Mouse (Mus musculus) layer of hippocampus, adult 2 months (tissue): ENCODE results near the gene Rps26. TPM values are rescaled to one million over a fixed set of nuclear protein-coding genes. Genes with fewer than 3 reads are reported as not detected.

Experiments used
- DNase-seq, 2 experiments: peaks; one replicate each; pipeline ENCODE4 v3.0.0; 2022; ENCODE audit warnings: low spot score in 2 of 2
- H3K27ac ChIP-seq: fragments of 200-600 bp; 2 replicates; pipeline ENCODE4 v1.8.1; 2022
- H3K4me3 ChIP-seq: fragments of 200-600 bp; 2 replicates; pipeline ENCODE4 v1.8.1; 2022; ENCODE audit warnings: mild to moderate bottlenecking
- CTCF ChIP-seq: fragments of 200-600 bp; conservative IDR thresholded peaks from 2 replicates; pipeline ENCODE4 v1.8.1; 2022; ENCODE audit warnings: antibody characterized with exemption, mild to moderate bottlenecking, moderate library complexity
- total RNA-seq, 2 experiments: library from RNA; stranded (reverse); gene quantifications; 2 replicates each; pipeline ENCODE4 v1.2.3; 2021

Gene Rps26
- total RNA-seq, 2 experiments from 2014 or later = 283 to 303 TPM

DNA sequence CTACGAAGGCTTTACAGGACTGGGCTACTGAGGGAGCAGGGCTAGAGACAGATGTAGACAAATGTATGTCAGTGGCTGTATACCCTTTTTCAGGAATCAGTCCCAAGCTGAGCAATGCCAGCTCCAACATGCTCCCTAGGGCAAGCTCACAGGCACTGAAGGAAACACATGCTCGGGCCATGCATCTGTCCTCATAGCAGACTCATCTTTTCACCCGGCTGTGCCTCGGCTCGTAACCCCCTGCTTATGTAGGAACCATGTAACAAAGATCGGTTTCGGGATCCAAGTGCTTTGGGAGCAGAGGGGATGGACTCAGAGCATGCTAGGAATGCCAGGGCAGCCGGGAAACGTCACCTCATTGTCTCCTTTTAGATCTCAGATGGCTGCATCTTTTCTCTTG, 32.9 kb upstream of the Rps26 start:
- no peak for TF ChIP-seq CTCF
- no peak overlapping the region for H3K27ac ChIP-seq
- DNase-seq = no peak
- H3K4me3 ChIP-seq = no peak overlapping the region

DNA sequence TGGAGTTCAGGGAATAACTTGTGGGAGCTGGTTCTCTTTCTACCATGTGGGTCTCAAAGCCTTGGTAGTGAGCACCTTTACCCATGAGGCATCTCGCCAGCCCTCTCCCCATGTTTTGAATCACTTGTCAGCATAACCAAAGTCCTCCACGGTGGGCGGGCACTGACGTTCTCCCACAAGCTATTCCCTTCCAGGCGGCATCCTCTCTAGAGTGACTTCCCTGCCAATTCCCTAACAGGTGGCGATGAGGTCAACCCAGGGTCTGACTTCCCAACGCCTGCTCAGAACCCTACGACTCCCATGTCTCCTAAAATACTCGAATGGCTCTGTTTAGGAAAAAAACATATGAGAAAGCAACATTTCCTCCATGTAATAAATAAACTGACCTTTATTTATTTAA, 31.3 kb upstream of the Rps26 start:
- no peak overlapping the region for H3K27ac ChIP-seq
- no peak overlapping the region for H3K4me3 ChIP-seq
- TF ChIP-seq CTCF = no peak
- no peak for DNase-seq

DNA sequence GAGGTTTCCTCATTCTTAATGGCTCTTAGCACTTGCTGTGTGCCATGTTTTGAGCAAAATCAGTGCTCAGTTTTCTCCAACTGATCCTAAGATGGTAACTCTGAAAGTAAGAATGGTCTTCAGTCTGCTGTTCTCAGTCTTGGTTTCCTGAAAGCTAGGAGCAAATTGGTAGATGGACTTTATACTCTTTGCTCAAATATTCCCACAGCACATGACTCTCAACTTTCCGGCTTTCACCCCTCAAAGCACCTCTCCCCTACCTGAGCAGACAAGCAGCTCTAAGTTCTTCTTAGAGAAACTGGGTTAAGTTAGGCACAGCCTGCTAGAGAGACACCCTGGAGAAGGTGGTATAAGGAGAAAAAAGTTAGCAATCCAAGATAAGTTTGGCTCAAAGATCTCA, 30.2 kb upstream of the Rps26 start:
- no peak for DNase-seq
- no peak overlapping the region for H3K4me3 ChIP-seq
- H3K27ac ChIP-seq = no peak overlapping the region
- TF ChIP-seq CTCF = no peak

DNA sequence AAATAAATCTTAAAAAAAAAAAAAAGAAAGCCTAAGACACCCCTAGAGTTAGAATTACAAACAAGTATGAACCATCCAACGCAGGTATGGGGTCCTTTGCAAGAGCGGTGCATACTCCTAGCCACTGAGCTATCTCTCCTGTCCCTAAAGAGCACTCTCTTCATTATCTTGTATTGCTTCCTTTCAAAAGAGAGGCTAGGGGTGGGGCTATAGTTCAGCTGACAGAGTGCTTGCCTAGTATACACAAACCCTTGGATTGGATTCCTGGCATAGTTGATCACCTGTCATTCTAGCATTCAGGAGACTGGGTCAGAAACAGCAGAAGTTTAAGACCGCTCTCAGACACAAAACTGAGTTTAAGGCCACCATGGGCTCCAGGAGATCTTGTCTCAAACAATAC, 28.7 kb upstream of the Rps26 start:
- no peak overlapping the region for H3K4me3 ChIP-seq
- DNase-seq = no peak
- TF ChIP-seq CTCF = no peak
- H3K27ac ChIP-seq = no peak overlapping the region

DNA sequence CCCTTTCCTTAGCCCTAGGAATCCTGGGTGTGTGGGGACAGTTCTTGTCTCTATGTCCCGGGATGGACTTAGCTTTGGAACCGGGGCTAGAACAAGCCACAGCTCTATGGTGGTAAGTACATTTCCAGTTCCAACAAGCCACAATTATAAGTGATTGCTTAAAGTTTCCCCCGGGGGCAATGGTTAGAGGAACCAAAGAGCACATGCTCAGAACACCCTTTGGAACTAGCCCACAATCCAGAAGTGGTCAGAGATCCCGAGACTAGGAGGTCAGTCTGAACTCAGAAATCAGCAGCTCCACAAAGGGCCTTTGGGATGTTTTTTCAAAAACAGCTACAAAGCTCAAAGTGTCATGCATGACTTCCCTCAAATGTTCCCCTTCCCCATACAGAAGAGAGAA, 27.3 kb upstream of the Rps26 start:
- H3K4me3 ChIP-seq = no peak overlapping the region
- TF ChIP-seq CTCF = no peak
- no peak overlapping the region for H3K27ac ChIP-seq
- no peak for DNase-seq

DNA sequence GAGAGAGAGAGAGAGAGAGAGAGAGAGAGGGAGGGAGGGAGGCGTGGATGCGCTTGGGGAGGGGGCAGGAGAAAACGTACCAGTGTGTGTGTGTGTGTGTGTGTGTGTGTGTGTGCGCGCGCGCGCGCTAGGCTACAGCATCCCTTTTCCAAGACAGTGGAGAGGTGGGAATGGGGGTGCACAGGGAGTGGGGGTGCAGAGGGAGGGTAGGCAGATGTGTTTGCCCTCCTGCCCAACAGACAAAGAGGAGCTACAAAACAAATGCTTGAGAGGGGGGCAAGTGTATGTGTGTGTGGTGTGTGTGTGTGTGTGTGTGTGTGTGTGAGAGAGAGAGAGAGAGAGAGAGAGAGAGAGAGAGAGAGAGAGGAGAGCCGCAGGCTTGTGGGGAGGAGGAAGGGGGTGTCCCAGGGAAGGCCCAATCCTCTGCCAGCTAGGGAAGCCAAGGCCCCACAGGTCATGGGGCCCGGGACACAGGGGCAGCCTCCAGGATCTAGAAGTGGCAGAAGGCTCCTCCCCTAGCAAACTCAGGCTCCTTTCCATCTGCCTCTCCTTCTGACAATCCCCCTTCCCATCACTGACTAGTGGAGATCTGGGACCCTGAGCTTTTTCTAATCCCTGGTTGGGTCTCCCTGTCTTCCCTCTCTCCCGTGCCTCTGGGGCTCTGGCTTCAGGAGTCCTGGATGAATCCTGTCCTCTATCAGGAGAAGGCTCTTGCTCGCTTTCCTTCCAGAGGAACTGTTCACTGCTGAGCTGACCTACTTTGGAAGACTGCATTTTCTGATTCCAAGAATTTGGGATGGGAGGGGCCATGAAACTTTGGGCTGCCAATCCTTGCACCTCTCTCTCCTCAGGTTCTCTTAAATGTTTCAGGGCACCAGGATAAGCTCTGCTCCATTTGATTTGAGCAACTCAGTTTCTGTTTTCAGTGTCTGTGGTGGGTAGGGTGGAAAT, 19.9 kb upstream of the Rps26 start:
- peak; percentile 16 to 53 for DNase-seq
- TF ChIP-seq CTCF = no peak
- Histone ChIP-seq H3K27ac (peak overlapping the region; percentile 79), H3K4me3 (peak overlapping the region; percentile 24; the same call in 1 of the 2 replicates)

DNA sequence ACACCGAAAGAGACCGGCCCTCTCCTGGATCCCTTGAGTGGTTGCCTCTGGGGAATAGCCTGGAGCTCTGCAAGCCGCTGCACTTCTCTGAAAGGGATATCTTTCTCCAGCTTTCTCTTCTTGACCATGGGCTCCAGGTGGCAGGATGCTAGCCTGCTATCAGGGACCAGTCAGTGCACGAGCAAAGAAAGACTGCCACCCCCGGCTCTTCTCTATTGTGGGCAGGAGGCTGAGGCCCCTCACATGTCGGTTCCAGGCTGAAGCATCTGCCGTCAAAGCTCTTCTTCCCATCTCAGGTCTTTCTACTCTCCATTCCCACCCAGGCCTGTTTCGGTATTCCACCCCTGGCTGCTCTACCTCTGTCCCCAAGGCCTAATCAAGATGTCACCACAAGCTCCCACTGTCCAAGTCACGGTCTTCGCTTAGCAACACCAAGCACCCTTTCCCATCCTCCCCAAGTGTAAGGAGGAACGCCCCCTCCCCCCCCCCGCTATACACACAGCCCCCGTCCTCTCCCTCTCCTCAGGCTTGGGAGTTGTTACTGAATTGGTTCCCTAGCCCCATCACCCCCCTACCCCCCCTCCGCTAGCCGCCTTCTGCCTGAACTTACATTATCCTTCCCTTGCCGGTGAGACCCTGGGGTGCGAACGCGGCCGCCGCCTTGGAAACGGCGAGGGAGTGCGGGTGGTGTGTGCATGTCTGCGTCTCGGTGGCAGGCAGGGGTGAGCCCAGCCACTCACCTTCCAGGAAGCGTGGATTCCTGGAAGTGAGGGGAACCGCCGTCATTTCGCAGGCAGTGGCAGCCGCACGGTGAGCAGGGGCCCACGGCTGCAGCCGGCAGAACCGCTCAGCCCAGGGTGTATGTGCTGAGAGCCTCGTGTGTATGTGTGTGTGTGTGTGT, 18.8 kb upstream of the Rps26 start, which contains the start of gene Ikzf4:
Gene Ikzf4 (minus strand): TSS at position 881 of the 901 bp plus-strand sequence.
- Histone ChIP-seq H3K4me3 (peak within 1 kb of the TSS; percentile 71), H3K27ac (peak within 1 kb of the TSS; percentile 88)
- no peak for TF ChIP-seq CTCF
- DNase-seq = peak; percentile 13 to 52

DNA sequence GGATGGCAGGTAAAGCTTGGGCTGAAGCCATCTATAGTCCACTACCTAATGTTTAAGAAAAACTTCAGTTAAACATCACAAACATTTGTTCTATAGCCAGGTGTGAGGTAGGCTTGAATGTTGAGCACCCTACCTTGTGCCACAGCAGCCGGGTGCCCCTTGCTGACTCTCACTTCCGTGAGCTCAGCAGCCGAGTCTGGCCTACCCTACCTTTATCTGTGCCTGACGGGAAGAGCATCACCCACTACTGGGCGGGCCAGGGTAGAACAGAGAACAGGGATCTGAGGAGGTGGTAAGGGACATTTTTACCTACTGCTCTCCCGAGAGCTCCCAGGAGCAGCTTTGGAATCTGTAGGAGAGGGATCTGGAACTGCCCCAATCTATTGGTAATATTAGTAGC, 16.2 kb upstream of the Rps26 start:
- no peak for DNase-seq
- TF ChIP-seq CTCF = no peak
- Histone ChIP-seq H3K27ac (no peak overlapping the region), H3K4me3 (no peak overlapping the region)

DNA sequence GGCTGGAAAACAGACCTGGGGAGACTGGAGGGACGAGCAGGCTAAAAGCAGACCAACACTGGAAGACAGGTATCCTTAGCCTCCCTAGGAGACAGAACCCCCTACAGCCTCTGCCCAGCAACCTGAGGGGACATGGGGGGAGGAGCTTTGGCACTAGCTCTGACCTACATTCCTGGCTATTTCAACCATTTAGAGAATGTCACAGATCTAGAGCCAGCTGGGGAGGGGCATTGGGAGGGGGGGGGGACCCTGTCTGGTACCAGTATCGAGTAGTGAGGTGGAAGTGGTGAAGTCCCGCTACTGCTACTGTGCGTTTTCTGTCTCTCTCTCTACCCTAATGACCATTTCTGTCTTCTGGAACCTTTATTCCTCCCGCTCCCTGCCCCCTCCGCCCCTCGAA, 15.3 kb upstream of the Rps26 start:
- DNase-seq = no peak
- Histone ChIP-seq H3K4me3 (no peak overlapping the region), H3K27ac (no peak overlapping the region)
- no peak for TF ChIP-seq CTCF

DNA sequence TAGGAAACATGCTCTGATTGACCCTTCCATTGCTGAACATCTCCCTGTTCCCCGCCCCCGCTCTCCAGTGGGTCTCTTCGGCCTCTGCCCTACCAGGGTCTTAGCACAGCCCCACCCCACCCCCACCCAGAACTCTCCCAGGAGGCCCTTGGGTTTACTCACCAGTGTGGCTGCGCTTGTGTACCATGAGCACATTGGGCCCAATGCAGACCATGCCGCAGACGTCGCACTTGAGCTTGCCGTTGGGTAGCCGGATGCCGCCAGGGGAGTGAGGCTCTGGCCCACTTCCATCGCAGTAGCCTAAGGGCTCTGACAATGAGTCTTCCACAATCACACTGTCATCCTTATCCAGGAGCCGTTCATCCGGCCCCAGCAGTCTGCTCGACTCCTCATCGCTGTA, 14.3 kb upstream of the Rps26 start:
- H3K27ac ChIP-seq = no peak overlapping the region
- DNase-seq = no peak
- no peak overlapping the region for H3K4me3 ChIP-seq
- TF ChIP-seq CTCF = no peak

DNA sequence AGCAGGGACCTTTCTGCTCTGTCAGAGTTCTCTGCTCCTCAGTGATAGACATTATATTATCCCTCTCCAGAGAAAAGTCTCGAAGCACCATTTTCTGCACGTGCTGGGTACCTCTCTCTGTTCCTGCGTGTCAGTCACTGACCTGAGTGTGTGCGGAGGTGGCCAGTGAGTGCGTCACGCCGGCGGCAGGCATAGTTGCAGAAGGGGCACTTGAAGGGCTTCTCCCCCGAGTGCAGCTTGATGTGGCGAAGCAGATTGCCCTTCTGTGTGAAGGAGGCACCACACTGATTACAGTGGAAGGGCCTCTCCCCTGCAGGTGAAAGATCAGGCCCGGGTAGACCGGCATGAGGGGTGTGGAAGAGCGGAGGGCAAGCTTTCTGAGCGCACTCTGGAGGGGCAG, 13.5 kb upstream of the Rps26 start:
- no peak for TF ChIP-seq CTCF
- Histone ChIP-seq H3K4me3 (no peak overlapping the region), H3K27ac (no peak overlapping the region)
- DNase-seq = no peak

DNA sequence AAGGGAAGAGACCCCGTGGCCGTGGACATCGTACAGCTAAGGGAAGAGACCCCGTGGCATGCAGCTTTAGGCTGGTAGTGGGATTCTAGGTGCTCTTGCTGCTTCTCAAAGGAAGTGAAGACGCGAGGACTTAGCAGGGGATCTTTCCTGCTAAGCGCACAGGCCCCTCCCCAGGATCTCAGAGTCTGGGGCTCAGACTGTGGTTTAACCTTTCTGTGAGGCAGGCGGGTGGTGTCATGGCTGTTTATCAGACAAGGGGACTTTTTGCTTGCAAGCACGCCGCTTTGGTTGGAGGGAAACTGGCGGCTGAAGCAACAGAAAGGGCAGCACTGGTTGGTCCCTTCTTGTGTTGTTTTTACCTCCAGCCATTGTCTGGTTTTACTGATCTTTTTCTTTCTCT, 10.5 kb upstream of the Rps26 start:
- Histone ChIP-seq H3K4me3 (no peak overlapping the region), H3K27ac (no peak overlapping the region)
- no peak for TF ChIP-seq CTCF
- no peak for DNase-seq

DNA sequence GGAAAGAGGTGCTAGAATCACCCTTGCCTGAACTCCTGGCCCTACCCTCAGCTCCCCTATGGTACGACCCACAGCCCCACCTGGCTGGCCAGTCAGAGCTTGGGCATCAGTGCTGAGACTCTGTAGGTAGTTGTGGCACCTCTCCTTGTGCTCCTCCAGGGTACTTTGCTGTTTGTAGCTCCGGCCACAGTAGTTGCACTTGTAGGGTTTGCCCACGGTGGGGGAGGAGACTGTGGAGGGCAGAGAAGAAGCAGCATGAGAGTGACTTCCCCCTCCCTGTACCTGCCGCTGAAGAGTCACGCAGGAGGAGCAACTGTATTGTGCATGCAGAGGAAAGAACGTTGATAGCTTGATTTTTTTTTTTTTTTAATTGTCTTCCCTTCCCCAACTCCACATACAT, 10.0 kb upstream of the Rps26 start:
- TF ChIP-seq CTCF = no peak
- Histone ChIP-seq H3K27ac (no peak overlapping the region), H3K4me3 (no peak overlapping the region)
- no peak for DNase-seq
